Mouse (Mus musculus) urinary bladder, adult 2 months (tissue): ENCODE data around the gene Trim62. TPM values are rescaled to one million over a fixed set of nuclear protein-coding genes. Genes with fewer than 3 reads are reported as not detected.
"Not testable (repeated sequence)": the region's sequence is repeated elsewhere in the genome, so short reads cannot be mapped to it uniquely, and the experiment has no call there.

Experiments
- DNase-seq: peaks from one replicate; pipeline ENCODE4 v3.0.0; 2022; ENCODE audit warnings: low spot score
- polyA plus RNA-seq: library from polyadenylated mRNA; depleted of rRNA; stranded (reverse); fragments of >200 nt; gene quantifications from 2 replicates; pipeline ENCODE4 v1.2.3, GENCODE M21; 2012; rRNA removed

The Trim62 gene
- polyA plus RNA-seq: 23.4 and 30.0 TPM in 2 replicates

GRCm38 (mm10) chr4:128883379-128883781 is at the start of gene Trim62:
Trim62 (plus strand) TSS chr4:128883580.
- DNase-seq: peak; percentile 75

GRCm38 (mm10) chr4:128838202-128838601 is 45.2 kb upstream of the Trim62 start:
- no peak for DNase-seq

DNA sequence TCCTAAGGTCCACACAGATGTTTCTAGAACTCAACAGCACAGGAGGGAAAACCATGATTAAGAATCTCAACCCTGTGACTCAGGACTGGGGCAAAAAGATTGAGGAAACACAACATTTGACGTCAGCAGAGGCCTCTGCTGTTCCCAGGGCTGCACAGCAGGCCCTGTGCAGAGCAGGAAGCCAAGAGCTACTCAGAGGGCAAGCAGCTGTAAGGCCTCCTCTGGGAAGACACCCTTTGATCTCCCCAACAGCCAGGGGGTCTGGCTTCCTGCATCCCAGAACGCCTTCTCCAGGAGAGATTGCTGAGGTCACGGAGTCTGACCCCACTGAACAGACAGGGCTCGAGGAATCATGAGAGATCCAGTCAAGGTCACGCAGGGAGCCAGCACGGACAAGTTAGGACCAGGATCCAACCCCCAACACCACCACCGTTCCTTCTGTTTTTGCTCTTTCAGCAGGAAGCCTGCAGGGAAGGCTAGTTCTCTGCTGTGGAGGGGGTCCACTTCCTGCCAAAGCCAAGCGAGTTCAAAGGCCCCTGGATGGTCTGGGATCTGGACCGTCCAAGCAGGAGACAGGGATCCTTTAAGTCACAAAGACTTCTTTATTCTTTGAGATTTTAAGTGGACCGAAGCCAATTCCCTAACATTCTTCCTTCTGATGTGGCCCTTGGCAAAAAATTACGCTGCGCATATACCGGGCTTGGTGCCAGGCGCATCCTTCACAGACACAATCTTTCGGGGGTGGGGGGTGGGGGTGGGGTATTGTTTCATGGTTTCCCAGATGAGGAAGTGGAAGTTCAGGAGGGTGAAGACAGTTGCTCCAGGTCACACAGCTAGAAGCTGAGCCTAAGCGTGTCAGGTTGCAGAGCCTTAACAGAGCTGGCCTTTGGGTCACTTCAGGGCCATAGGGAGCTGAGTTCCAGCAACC is 43.3 kb upstream of the Trim62 start:
- no peak for DNase-seq

DNA sequence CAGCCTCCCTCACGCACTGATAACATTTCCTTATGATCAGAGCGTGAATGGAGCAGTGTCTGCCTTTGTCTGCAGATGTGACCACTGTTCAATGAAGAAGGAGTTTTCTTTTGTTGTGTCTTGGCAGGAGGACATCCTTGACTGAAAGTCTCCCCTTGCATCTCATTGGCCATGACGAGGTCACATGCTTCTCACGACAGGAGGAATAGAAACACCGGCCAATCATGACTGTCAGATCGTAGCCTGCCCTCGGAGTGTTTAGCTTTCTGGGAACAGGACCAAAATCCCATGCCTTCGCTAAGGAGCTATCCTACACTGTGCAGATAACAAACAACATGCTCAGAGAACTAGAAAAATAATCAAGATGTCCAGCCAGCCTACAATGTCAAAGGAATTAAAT is 42.1 kb upstream of the Trim62 start:
- no peak for DNase-seq

- no peak for DNase-seq
Observed at GRCm38 (mm10) chr4:128844566-128844965, 38.8 kb upstream of the Trim62 start.

GRCm38 (mm10) chr4:128845367-128845973 is 37.9 kb upstream of the Trim62 start:
- no peak for DNase-seq

GRCm38 (mm10) chr4:128848961-128849360 is 34.4 kb upstream of the Trim62 start:
- no peak for DNase-seq

GRCm38 (mm10) chr4:128849686-128850085 is 33.7 kb upstream of the Trim62 start:
- no peak for DNase-seq

DNA sequence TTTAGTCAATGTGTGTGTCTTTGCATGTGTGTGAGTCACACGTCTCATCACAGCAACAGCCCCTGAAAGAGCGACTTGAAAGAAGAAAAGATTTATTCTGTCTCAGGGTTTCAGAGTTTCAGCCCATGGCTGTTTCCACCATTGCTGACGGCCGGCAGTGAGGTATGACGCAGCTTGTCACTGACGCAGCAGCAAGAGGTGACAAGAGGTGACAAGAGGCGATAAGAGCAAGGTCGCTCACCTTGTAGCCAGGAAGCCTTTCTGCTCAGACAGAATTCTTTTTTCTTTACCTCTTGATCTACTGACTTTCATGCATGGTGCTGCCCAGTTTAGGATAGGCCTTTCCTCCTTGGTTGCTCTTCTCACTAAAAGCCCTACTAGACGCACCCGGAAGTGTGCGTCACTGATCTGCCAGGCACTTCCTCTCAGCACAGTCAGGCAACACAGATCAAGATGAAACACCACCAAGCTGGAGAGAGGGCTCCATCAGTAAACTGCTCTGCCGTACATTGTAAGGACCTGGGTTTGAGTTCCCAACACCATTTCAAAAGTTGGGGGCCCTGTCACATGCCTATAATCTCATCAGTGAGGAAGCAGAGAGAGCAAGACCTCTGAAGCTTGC is 31.0 kb upstream of the Trim62 start:
- DNase-seq: no peak

- no peak for DNase-seq
Observed at GRCm38 (mm10) chr4:128853117-128853516, 30.3 kb upstream of the Trim62 start.

GRCm38 (mm10) chr4:128855613-128856040 is 27.8 kb upstream of the Trim62 start:
- peak; percentile 69 for DNase-seq

DNA sequence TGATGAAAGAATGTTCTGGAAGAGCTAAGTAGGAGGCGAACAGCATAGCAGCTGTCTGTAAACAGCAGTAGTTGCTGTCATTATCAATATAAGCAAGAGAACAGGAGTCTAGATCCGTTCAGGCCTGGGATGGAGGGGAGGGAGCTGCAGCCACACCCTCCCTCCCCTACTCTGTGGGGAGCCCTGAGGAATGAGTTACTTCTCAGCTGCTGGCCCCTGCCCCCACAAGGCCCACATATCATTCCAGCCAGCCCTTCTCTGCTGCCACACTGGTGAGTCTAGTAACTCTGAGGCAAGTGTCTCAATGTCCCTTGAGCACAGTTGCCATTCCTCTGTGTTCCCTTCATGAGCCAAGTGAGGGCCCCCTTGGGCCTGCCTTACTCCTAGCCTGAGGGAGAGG is 26.2 kb upstream of the Trim62 start:
- no peak for DNase-seq

- not testable (repeated sequence) for DNase-seq
Observed at GRCm38 (mm10) chr4:128858226-128858625, 25.2 kb upstream of the Trim62 start.

GRCm38 (mm10) chr4:128858878-128859277 is 24.5 kb upstream of the Trim62 start:
- no peak for DNase-seq

DNA sequence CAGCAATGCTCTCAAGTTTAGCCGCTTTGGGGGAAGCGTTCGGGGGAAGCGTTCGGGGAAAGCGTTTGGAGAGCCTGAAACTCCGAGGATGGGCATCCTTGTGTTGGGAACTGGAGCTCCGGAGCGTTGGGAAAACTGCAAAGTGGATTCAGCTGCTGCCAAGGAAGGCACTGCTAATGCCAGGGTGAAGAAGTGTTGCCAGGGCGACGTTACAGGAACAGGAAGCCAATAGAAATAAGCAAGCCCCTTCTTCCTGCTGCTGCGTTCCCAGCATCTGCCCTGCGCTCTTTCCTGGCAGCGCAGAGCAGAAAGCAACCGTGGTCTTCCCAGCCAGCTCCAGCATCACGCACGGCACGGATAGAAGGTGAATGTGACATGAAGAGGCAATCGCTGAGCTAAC is 10.4 kb upstream of the Trim62 start:
- DNase-seq: no peak

- DNase-seq: no peak
Observed at GRCm38 (mm10) chr4:128874062-128874461, 9.3 kb upstream of the Trim62 start.

DNA sequence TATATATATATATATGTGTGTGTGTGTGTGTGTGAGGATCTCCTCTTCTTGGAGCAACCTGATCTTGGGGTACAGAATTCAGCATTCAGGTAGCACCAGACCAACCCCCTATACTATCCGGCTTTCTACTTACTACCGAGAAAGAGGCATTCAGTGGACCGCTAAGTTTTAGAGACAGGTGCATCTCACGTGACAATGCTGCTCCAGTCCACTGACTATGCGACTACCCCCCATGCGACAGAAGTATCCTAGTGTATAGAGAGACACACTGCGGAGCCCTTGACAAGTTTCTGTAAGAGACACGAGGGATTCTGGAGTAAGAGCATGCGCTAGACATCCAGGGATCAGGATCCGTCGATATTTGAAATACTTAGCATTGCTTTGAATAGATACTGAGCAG is 7.9 kb upstream of the Trim62 start:
- DNase-seq: no peak

DNA sequence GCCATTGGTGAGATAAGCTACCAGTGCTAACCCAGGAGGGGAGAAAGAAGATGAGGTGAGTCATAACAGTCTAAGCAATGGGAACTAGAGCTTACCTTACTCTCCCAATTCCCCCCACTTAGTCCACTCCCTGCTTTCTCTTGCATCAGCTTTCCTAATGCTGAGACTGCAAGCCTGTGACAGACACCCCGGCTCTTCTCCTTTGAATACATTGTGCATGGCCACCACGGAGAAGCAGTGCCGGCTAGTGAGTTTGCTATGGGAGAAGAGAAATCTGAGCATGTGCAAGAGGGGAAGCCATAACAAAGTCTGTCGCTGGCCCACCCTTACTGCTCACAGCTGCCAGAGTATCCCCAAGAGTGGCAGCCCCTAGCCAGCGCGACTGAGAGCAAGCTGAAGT is 5.9 kb upstream of the Trim62 start:
- DNase-seq: no peak

DNA sequence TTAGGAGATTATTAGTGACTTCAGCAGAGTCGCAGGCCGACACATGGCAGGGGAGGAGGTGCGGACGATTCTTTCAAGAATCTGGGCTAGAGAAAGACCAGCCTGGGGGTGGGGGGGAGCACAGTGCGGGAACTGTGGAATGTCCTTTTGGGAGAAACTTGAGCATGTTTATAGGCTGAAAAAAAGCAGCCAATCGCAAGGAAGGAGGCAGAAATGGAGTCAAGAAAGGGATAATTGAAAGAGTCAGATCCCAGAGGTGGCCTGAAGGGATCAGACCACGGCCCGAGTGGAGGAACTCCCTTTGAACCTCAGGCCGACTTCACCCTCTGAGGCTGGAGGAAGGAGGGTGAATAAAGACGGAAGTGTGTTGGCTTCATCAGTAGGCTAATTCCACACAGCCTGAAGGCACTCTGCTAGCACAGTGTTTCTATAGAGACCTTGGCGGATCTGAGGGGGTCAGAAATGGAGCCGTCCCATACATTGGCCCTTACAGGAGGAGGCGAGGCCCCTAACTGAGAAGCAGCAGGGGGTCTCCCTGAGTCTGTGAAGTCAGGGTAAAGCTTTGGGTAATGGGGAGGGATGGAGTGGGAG is 4.4 kb upstream of the Trim62 start:
- no peak for DNase-seq

GRCm38 (mm10) chr4:128883801-128884710 is 676 bp downstream of the Trim62 start:
- peak; percentile 49 for DNase-seq

GRCm38 (mm10) chr4:128884711-128885095 is 1.3 kb downstream of the Trim62 start:
- DNase-seq: no peak
